Mouse (Mus musculus) spleen, postnatal 36 days (tissue): ENCODE data around the gene Immp1l.

Source experiments
- DNase-seq, 2 experiments: peaks; one replicate each; pipeline ENCODE4 v3.0.0; 2022; ENCODE audit warnings: low spot score in 2 of 2, mixed read lengths in 1 of 2

Gene Immp1l

DNA sequence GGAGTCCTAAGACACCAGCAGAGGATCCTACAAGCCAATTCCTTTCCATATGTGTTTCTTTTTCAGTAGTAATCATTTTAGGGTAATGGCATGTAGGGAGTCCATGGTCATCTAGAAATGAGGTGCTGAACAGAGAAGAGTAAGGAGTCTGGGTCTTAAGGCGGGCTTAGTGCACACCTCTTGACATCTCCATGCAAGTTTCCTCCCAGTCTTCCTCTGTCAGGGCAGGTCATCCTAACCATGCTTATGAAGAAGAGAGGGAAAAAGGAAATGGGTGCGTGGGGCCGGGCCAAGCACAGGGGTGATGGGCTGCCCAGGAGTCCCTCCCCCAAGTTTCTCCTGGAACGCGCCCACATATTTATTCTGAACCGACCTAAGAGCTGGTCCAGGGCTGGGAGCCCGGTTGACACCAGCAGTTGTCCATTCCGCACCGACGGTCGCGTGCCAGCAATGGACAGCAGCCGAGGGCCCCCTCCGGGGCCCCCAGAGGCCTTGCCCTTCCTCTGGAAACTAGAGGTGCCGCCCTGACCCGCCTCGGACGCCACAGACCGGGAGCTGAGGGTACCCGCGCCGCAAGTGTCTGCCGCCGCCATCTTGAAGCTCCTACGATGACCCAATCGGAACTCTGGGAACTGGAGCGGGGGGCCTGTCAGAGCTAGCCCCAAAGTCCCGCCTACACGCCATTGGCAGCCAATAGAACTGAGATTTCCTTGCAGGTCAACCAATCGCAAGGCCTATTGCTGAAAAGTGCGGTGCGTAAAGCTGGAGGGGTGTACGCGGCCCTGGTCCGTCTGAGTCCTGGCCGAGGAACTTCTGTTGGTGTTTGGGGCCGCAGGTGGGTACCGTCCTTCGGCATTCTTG lies at the start of gene Immp1l, which contains the start of gene Elp4:
TSS of gene Immp1l (plus strand) at position 743 of the 861 bp plus-strand sequence.
TSS of gene Elp4 (minus strand) at position 669 of the 861 bp plus-strand sequence.
- DNase-seq, result peak; percentile 95 to 96

DNA sequence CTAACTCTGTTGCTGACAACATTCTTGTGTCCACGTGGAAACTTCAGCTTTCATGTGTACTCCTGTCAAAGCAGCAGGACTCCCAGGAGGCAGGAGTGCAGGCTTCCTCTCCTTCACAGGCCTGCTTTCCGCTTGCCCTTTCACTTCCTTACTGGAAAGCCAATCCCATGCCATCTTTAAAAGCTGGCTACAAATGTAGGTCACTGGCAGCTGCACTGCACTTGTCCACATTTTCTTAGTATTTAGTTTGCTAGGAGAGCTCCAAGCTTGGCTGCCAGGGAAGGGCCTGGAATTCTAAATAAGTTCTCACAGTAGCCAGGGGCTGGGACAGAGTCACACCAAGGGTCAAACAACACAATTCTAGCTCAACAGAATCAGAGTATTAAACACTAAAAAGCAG lies 49.7 kb upstream of the Immp1l start:
- DNase-seq, result no peak

DNA sequence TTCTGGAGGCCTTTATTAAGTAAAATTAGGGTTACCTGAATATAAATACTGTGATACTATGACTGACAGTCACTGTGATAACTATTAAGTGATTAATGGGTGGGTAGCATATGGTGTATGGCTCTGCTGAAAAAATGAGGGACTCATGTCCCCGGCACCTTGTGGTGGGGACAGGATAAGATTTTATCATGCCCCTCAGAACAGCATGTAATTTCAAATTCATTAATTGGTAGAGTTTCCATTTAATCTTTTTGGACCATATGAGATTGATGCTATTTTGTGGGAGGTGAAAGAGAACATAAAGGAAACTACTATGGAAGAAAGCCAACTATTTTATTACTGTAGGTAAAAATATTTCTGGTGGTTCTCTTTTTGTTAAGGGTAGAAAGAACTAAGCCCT lies 31.0 kb upstream of the Immp1l start:
- no peak for DNase-seq

GRCm38 (mm10) chr2:105890816-105891215 lies 13.6 kb upstream of the Immp1l start:
- no peak for DNase-seq

- peak in 1 of 2 experiments; percentile 13 for DNase-seq
These were observed 314 bp downstream of the Immp1l start for GRCm38 (mm10) chr2:105904757-105905146.

- DNase-seq, result peak; percentile 18 to 24
These were observed 3.9 kb downstream of the Immp1l start for GRCm38 (mm10) chr2:105908351-105908750.

GRCm38 (mm10) chr2:105910611-105911010 lies 6.2 kb downstream of the Immp1l start:
- no peak for DNase-seq

DNA sequence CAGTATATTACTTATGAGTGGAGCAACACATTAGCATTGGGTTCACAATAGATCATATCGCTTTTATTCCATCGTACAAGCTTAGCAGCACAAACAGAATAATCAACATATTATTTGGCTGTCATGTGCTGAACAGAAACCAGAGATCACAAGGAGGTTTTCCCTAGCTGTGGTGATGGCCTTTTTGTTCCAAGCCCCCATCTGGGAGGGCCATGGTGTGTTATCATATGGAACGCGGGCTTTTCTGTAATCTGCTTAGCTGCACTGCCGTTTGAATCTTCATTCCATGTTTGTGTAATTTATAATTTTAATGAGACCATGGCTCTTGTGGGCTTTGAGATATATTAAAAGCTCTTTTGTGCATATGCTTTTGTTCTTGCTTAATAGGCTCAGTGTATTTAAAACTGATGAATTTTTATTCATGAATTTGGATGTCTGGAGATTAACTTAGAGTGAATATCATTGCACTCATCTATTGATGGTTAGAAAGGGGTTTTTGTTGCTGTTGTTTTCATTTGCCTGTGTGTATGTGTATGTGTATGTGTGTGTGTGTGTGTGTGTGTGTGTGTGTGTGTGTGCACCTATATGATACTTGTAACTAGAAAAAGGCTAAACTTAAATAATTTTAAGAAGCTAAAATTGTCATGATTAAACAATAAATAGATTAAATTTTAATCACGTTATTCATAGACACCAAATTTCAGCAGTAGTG lies 9.4 kb downstream of the Immp1l start:
- no peak for DNase-seq

DNA sequence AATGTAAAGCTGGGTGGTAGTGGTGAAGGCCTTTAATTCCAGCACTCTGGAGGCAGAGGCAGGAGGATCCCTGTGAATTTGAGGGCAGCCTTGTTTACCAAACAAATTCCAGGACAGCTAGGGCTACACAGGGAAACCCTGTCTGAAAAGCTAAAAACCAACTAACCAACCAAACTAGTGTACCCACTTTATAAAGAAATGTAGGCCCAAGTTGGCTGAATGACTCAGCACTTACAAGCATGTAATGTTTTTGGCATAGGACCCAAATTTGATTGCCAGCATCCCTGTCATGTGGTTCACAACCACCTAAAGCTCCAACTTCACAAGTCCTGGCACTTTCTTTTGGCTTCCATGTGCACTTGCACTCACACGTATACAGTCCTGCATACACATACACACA lies 12.2 kb downstream of the Immp1l start:
- DNase-seq, result no peak

DNA sequence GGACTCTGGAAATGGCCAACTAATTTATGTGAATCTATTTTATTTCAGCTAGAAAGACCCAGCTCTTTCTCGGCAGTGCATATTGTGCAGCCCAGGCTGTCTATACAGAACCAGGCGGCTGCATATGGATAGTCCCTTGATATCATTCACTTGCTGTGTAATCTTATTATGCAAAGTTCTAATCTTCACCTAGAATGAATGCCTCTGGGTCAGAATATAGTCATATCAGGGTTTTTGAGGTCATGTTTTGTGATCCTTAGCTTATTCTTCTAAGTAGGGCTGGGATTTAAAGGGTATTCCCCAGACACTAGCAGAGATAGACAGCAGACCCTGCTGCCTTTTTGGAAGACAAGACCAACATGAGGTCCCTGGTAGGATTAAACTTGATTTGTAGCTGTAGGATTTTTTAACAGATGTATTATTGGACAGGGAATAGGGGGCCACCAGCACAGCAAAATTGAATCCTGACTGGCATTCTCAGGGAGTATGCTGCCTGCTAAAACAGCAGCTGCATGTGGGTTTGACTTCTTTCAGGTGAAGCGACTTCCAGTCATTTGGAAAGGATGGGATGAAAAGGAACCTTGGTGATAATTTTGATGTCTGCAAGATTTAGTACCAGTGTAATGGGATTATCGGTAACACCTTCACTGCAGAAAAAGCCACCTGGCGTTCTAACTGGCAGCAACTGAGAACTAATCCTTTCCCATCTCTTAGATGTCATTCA lies 13.3 kb downstream of the Immp1l start:
- no peak for DNase-seq

- DNase-seq, result no peak
These were observed 45.7 kb downstream of the Immp1l start for GRCm38 (mm10) chr2:105950131-105950530.

- DNase-seq, result no peak
These were observed 47.0 kb downstream of the Immp1l start for GRCm38 (mm10) chr2:105951350-105951940.

DNA sequence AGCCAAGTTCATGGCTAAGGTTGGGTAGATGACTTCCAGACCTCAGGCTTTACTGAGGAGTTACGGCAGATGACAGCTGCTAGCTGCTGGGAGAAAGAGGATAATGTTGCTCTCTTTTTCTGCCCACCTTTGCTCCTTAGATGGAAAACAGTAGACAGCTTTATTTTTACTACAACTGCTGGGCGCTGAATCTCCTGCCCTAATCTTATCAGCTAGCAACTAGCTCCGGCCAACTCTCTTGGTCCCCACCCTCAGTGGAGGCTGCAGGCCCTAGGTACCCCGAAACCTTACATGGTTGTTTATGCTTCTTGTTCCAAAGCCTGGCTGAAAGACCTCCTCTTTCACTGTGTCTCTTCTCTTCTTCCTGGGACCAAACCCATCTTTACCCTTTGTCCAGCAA lies 49.4 kb downstream of the Immp1l start:
- DNase-seq, result no peak

- no peak for DNase-seq
These were observed 59.0 kb downstream of the Immp1l start for GRCm38 (mm10) chr2:105963447-105963846.

- no peak for DNase-seq
These were observed 69.5 kb downstream of the Immp1l start for GRCm38 (mm10) chr2:105973941-105974340.

GRCm38 (mm10) chr2:105978065-105978464 lies 73.6 kb downstream of the Immp1l start:
- no peak for DNase-seq

DNA sequence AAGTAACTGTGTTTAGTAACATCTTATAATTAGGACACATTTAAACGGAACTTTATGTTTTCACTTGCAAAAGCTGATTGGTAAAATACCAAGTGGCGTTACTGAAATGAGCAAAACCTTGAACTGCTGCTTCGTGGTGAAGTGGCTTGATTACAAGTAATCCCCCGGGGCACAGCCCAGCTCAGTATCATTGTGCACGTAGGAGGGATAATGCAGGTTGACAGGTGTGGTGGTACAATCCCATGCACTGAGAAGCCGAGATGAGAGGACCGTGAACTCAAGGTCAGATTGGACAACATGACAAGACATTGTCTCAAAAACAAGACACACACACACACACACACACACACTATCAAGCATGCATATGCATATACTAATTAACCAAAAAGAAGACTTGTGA lies 80.8 kb downstream of the Immp1l start:
- no peak for DNase-seq

GRCm38 (mm10) chr2:105987131-105987530 lies 82.7 kb downstream of the Immp1l start:
- DNase-seq, result no peak

GRCm38 (mm10) chr2:105987999-105988398 lies 83.6 kb downstream of the Immp1l start:
- no peak for DNase-seq

DNA sequence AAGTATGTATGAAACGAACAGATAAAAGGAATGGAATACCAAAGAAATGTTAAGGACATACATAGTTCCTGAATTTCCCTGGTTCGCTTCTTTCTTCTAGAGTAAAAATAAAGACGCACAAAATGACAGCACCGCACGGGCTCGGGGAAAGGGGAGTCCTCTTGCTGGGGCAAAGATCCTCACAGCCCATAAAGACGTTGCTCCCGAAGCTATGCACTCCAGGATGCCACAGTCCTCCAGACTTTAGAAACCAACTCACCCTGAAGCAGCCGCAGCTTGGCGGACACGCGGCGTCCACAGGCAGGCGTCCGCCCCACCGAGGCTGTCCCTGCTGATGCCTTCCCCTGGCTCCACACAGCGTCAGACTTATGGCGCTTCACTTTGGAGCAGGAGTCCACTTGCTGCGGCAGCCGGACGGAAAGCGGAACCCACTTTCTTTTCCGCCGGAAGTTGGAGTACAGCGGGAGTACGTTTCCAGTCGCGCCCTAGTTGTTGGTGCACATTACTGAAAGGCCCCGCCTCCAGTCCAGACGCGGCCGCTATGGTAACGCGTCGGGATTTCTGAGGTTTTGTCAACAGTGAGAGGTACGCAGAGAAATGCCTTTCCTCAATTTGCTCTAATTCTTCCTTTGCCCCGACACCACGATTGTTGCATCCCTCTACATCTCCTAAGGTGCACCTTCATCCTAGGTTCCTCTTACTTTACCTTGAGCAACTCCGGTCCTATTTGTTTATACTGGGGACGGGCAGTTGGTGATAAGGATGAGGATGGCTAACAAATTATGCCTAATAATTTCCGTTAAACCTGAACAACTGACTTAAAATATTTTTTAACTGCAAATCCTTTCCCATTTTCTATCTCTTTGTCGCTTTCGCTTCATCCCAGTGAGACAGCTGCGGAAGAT lies 98.6 kb downstream of the Immp1l start, which contains the start of gene Dnajc24:
TSS of gene Dnajc24 (minus strand) at position 715 of the 905 bp plus-strand sequence.
- DNase-seq, result peak; percentile 72 to 78

GRCm38 (mm10) chr2:106008415-106008814 lies 104.0 kb downstream of the Immp1l start:
- DNase-seq, result no peak
